Mouse (Mus musculus): Measurements from ENCODE around the gene Lgals2.
"Not testable (repeated sequence)": the region's sequence is repeated elsewhere in the genome, so short reads cannot be mapped to it uniquely, and the experiment has no call there.

Lgals2 gene

DNA sequence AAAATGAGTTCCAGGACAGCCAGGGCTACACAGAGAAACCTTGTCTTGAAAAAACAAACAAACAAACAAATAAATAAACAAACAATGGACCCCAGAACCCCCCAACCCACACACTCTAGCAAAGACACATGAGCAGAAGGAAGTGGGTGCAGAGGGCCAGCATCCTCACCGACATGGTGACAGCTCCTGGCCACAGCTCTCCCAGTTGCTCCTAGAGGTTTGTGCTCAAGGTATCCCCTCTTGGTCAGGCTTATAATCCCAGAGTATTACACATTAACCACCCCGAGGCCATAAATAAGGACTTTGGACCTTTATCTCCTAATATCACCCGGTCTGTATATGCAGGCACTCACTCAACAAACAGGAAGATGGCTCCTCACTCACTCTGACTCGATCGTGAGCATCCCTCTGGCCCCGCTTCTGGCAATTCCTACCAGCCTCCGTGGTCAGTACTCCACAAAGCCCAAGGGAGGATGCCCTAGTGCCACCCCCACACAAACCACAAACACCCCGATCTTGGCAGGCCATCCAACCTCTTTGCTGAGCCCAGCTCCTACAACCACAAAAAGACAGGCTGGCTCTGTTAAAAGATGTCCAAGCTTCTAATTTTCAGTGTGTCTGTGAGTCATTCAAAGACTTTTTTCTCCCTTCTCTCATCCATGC is at the start of gene Lgals2:
Lgals2 (minus strand) TSS at position 227 of the 663 bp plus-strand sequence.
- no peak for DNase-seq (ENCODE audit: low read depth, low spot score)

DNA sequence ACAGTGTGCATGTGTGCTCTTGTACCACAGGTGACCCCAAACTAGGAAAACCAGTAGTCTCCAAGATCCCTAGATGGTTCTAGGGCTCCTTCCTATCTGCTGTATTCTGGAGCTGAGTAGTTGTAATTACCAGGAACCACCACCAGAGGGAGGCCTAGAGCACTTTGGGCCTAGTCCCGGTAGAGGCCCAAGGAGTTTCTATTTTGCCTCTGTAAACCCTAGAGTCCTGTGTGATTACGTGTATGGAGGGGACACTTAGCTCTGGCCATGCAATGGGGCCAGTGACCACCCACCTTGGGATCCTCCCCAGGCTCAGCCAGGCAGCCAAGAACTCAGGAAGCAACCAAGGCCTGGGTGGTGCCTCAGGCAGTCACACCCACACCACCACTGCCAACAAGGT is 47.9 kb upstream of the Lgals2 start:
- peak; percentile 88 for DNase-seq (ENCODE audit: low read depth, low spot score)

DNA sequence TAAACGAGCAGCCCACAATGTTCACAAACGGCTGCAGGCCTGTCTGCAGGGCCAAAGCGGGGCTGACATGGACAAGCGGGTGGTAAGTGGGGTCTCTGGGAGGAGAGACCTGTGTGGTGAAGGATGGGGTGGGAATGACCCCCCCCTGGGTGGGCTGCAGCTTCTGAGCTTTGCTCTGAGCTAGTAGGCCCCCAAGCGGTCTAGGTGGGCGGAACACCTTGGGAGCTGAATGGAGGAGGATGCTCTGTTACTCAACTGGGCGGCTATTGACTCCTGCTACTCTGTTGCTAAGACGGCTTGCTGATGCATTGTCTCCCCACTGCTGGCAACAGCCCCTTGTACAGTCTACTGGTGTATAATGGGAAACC is 46.1 kb upstream of the Lgals2 start:
- DNase-seq (ENCODE audit: low read depth, low spot score): no peak

DNA sequence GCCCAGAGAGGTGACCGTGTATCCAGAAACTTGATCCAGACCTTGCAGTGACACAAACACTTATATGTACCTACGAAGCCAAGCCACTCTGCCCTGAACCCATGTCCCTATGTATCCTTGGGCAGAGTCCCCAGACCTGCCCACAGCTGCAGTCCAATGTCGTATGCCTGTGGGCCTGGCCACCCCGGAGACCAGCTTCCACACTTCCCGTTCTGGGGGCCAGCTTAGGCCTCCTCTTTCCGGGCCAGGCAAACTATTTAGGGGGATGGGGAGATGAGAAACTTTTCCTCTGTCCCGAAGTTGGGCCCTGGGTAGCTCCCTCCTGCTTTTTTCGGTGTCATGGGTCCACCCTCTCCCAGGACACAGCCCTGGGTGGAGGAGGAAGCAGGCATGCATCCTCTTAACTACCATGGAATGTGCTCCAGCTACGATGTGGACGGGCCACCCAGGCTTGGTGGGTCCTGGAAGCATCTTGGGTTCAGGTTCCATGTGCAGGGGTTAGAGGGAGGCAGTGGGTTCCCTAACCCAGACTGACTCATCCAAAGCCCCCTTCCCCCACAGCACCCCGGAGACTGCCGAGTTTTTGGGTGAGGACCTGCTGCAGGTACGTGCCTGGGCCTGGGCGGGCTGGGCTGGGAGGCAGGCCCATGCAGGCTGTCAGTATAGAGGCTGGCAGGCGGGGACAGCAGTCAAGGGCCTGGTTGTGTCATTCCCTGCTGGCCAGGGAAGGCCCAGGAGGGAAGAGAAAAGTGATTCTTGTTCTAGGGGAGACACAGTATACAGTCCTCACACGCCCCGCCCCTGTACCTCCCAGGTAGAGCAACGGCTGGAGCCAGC is 45.5 kb upstream of the Lgals2 start:
- DNase-seq (ENCODE audit: low read depth, low spot score): no peak

DNA sequence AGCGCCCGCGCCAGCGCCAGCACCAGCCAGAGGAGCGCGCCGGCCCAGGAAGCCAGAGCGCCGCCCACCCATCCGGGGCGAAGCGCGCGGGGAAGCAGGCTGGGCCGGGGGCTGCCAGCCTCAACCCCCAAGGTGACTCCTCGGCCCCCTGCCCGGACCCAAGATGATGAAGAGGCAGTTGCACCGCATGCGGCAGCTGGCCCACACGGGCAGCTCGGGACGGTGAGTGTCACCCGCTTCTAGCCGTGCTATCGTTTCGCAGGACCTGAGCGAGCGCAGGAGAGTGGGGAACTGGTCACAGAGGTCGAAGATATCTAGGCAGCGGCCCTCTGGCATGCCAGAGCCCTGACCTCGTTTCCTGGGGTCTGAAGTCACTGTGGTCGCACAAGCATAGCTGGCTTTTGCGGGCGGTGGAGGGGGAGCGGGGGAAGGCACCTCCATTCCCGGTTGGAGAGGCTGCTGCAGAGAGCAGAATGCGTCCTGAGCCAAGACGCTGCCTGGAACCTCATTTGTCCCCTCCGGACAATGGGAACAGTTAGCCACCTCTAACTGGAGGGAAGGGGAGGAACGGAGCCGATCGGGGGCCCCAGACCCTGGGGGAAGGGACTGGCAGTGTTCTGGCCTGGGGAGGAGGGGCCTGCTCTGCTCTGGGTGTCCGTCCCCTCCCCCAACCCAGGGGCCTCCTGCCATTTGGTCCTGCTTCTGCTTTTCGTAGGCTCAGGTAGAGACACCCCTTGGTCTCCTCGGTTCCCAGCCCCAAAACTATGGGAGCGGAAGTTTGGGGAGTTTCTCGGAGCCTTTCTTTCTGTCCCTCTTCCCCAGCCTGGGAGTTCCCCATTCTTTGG is 44.6 kb upstream of the Lgals2 start, which contains the start of gene Sh3bp1:
Sh3bp1 (plus strand) TSS at position 29 of the 845 bp plus-strand sequence.
- DNase-seq (ENCODE audit: low read depth, low spot score): no peak

DNA sequence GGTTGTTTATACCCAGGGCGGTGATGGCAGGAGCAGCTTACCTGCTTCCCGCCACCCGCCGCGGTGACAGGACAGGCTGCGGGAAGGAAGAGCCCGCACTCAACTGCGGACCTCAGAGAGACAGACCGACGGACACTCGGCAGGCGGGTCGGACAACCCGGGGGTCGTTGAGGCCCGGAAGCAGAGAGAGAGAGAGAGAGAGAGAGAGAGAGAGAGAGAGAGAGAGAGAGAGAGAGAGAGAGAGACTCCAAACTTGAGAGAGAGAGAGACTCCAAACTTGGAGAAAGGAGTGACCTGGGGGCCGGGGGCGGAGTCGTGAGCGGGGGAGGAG is 44.0 kb upstream of the Lgals2 start, which contains the start of gene Gm49510:
Gm49510 (plus strand) TSS at position 259 of the 331 bp plus-strand sequence.
- DNase-seq (ENCODE audit: low read depth, low spot score): no peak

DNA sequence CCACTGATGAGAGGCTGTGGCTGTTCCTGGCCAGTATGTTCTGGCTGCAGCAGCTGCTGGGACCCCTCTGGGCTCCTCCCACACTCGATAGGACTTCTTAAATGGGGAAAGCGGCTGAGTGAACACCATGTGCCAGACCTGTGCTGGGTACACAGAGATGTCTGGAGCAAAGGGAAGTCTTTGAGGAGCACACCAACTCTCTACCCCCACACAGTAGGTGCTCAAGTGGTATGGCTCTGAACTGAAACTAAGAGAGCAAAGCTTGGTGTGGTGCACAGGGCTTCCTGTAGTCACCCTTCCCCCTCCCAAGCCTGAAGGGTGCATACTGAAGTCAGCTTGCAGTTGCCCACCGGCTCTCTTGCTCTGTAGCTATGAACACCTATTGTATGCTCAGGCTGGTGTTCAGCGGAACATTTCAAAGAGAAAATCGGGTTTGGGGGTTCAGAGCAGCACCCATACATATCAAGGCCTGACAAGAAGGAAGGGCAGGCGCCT is 43.2 kb upstream of the Lgals2 start:
- no peak for DNase-seq (ENCODE audit: low read depth, low spot score)

DNA sequence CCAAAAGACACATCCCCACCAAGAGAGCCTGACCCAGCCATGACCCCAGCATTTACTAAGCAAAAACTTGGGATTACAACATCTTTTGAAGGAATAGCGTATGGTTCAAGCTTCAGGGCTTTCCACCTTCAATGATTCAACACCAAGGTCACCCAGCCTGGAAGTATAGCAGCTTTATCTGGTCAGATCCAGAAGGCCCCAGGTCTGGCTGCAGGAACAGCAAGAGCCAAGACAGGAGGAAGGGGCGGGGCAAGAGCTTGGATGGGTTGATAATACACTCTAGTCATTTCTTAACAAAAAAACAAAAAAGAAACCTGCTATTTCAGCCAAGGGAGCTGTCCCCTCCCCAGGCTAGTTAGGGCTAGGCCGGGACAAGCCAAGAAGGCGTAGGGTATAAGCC is 42.2 kb upstream of the Lgals2 start:
- DNase-seq (ENCODE audit: low read depth, low spot score): no peak

DNA sequence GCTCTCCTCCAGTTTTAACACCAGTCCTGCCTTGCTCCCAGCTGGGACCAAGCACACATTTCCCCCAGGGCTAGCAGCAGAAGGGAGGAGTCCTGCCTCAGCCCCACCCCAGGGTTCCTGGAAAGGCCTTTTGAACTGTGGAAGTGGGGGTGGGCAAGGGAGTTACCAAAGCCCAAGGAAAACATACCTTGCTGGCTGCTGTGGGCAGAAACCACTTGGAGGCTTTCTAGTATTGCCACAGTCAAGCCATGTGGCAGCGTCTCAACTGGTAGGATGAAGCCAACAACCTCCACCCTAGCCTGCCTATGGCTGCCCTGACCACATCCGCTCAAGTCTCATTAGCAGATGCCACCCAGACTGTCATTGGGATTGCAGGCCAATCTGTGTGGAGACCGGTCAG is 40.8 kb upstream of the Lgals2 start:
- DNase-seq (ENCODE audit: low read depth, low spot score): no peak

DNA sequence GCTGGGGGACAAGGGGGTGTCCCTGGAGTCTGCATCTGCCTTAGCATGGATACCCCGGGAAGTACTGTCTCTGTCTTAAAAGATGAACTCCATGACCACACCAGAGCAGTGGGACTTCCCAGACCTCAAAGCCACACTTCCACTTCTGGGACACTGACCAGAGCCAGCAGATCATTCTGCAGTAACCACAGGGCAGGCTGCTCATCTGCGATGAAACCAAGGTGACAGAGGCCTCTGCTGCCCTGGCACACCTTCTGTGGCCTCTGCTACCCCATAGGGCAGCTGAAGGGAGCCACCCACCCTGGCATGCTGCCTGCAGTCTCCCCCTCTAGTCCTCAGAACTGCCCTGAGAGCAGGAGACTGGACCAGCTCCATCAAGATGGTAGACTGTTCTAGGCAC is 40.4 kb upstream of the Lgals2 start:
- no peak for DNase-seq (ENCODE audit: low read depth, low spot score)

DNA sequence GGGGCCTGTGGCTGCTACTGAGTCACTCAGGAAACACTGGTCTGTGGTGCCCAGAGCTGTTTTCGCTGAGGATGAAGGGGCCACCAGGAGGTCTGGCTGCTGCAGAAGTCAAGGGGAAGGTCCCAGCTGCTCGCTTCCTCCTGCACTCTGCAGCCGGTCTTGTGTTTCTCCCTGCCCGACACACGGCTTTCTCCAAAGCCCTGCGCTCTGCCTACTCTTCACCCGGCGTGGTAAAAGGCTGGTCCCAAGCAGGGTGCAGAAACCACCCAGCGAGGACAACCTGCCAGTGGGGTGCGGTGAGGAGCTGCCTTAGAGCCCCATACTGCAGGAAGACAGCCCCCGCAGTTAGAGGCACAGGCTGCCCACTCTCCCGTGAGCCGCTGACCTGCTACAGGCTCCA is 39.4 kb upstream of the Lgals2 start:
- no peak for DNase-seq (ENCODE audit: low read depth, low spot score)

DNA sequence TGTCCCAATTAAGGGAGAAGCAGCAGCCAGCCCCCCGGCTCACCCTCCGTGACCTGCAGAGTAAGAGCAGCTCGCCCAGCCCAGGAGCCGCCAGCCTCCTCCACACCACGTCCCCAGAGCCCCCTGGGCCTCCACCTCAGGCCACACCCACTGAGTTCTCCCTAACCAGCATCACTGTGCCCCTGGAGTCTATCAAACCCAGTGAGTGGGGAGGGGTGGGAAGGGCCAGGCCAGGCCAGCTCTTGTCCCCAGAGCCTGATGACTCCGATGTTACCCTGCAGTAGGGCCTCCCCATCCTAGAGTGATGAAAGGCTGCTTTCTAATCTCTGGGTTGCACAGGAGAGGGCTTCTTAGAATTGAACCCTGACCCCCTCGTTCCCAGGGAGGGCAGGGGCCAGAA is 37.1 kb upstream of the Lgals2 start:
- no peak for DNase-seq (ENCODE audit: low read depth, low spot score)

DNA sequence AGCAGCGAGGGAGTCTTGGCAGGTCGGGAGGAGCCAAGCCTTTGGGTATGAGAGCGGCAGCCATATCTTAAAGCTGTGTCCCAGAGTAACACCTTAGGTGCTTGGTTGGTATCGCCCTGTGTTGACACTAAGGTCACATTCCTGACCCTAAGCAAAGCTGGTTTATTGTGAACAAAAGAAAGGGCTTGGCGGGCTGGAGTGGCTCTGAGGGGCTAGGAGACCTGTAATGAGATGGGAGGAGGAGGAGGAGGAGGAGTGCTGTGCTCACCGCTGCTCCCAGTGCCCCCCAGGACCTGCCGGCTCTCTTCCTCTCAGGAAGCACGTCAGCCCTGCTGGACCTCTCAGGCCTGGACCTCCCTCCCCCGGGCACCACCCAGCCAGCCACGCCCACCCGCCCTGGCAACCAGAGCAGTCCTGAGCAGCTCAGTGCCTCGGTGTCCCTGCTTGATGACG is 34.1 kb upstream of the Lgals2 start:
- no peak for DNase-seq (ENCODE audit: low read depth, low spot score)

DNA sequence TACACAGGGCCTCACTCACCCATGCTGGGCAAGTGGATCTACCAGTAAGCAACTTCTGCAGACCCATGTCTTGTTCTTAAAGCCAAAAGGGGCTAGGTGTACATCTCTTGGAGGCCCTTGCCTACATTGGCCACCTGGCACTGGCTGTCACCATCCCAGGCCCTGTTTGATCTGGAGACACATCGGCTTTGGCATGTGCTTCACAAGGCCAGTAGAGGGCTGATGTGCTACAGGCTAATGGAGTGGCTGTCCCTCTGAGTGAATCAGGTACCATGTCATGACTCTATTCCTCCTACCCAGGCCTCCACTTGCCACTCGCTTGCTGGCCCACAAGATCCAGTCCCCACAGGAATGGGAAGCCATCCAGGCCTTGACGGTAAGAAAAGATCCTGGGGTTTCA is 26.5 kb upstream of the Lgals2 start:
- no peak for DNase-seq (ENCODE audit: low read depth, low spot score)

DNA sequence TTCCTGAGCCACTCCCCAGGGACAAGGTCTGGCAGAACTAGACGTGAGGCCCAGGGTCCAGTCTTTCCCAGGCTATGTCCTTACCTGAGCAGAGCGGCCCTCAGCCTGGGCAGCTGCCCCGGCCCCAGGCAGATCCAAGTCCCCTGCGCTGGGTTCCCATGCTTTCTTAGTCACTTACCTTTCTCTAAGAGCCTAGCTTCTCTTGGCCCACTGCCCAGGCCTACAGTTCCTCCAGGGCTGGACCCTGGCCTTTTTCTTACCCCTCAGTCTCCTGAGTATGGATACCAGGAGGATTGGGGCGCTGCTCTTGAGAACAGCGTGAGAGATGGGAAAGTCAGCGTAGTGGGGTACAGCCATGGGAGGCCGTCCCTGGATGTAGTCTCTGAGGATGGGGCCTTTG is 25.1 kb upstream of the Lgals2 start:
- no peak for DNase-seq (ENCODE audit: low read depth, low spot score)

DNA sequence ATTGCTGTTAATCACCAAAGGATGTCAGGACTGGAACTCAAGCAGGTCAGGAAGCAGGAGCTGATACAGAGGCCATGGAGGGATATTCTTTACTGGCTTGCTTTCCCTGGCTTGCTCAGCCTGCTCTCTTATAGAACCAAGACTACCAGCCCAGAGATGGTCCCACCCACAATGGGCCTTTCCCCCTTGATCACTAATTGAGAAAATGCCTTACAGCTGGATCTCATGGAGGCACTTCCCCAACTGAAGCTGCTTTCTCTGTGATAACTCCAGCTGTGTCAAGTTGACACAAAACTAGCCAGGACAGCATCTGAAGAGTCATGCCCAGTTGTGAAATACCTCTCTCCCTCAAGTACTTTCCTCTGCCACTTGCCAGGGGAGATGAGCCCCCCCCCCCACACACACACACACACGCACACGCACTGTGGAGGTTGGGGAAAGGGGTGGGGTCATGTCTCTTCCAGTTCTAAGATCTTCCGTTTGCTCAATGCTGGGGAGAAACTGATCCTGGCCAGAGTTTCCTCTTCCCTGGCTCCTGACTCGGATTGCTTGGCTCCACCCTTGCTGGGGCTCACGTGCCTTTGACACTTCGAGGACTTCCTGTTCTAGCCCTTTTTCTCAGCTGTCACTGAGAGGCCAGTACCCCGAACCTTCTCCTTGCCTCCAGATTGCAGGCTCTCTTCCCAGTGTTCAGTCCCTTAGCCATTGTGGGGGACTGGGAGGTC is 23.6 kb upstream of the Lgals2 start:
- not testable (repeated sequence) for DNase-seq (ENCODE audit: low read depth, low spot score)

DNA sequence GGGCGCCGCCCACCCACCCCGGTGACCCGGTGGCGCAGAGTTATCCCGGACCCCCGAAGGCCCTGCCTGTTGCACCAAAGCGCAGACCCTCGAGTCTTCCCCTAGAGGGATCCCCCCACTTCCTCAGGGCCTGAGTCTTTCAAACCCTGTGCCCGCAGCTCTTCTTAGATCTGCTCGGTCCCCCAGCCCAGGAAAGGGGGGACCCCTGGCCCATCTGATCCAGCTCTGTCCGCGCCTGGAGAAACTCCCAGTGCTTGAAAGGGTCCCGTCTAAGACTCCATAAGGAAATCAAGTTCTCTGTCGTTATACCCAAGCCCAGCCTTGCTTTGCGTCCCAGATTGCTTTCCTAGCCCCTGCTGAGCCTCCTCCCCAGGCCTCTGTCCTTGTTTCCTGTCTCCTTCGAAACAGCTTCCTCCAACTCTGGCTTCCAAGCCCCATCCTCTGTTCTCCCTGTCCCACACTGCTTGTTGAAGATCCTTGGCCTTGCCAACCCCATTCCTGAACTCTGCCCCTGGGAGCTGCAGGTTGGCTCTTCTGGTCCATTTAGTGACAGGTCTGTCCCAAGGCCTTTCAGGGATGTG is 22.6 kb upstream of the Lgals2 start:
- no peak for DNase-seq (ENCODE audit: low read depth, low spot score)

DNA sequence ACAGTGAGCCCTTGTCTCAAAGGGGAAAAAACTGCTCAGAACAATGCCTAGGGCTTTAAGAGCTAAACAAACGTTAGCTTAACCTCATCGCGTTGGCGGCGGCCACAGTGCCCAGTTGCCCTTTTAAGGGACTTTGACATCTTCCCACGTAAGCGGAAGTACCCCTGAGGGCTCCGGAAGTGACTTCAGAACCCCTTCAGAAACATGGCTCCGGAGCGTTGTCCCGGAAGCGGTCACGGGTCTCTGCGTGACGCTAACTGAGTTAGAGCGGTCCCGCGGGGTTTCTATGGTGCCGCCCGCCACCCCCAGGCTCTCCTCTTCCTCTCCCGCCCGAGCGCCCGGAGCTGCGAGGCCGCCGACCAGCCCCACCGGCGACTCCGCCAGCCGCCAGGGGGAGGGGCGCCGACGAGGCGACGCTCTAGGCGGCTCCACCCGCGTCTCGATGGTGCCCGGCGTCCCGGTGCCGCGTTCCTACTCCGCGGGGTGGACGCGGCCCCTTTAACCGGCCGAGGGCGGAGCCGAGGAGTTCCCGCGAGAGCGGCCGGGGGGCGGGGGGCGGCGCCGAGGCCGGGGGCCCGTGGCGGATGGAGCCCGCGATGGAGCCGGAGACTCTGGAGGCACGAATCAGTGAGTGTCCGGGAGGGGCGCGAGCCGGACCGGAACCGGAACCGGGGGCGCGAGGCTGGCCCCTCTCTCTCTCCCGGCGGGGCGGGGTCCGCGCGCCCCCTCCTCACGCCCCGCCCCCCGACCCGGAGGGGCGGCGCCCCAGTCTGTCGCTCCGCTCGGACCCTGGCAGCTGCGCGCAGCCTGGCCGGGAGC is 21.9 kb upstream of the Lgals2 start, which contains the start of gene Gga1:
Gga1 (plus strand) TSS at position 200 of the 819 bp plus-strand sequence.
- peak; percentile 98 for DNase-seq (ENCODE audit: low read depth, low spot score)

DNA sequence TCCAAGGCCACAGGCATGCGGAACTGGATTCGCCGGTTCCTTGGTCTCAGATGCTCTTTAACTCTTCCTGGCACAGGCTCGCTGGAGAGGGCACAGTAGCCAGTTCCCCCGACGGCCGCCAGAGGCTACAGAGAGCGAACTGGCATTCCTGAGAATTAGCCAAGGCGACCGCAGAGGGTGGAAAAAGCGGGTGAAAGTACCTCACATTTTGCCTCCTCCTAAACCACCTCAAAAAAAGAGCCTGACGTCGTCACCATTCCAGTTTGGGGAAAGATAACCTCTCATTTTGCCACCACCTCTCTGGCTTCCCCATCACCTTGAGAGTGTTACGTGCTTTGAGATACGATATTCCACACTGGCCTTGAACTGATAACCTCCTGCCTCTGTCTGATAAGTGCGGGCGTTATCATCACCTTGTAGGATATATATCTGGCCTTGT is 20.9 kb upstream of the Lgals2 start:
- DNase-seq (ENCODE audit: low read depth, low spot score): peak; percentile 87

DNA sequence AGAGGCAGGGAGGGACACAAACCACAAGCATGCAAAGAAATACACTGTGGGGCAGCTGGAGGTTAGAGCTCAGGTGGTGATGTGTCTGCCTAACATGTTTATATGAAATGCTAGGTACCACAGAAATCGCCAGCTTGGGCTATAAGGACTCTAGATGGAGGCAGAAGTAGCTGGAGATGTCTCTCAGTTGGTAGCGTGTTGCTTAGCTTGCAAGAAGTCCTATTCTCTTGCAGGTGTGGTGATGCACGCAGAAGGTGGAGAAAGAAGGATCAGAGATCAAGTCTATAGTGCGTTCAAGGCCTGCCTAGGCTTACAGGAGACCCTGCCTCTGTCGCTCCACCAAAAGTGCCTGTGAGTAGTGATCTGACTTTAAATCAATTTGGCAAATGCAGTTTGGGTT is 20.2 kb upstream of the Lgals2 start:
- DNase-seq (ENCODE audit: low read depth, low spot score): no peak
